Mouse (Mus musculus) midbrain, embryonic 10.5 days (tissue): ENCODE results near the gene Tuba8. TPM values are rescaled to one million over a fixed set of nuclear protein-coding genes. Genes with fewer than 3 reads are reported as not detected.
A peak's percentile ranks its signal among the peaks of the same experiment; 100 is the strongest.

ENCODE experiments used
- DNase-seq: peaks from one replicate; pipeline ENCODE4 v3.0.0-alpha.2; 2017; ENCODE audit warnings: low spot score
- H3K27ac ChIP-seq: fragments of 300-500 bp; sonication (generic); replicated peaks from 2 replicates; pipeline ENCODE4 v1.5.1; 2016; ENCODE audit warnings: mild to moderate bottlenecking
- H3K27me3 ChIP-seq: fragments of 300-500 bp; sonication (generic); 2 replicates; pipeline ENCODE4 v1.6.1; 2016; ENCODE audit warnings: low read depth, mild to moderate bottlenecking; ENCODE audit not compliant: poor library complexity, severe bottlenecking
- H3K36me3 ChIP-seq: fragments of 300-500 bp; sonication (generic); 2 replicates; pipeline ENCODE4 v1.6.1; 2016; ENCODE audit warnings: mild to moderate bottlenecking, moderate library complexity
- H3K4me1 ChIP-seq: fragments of 300-500 bp; sonication (generic); 2 replicates; pipeline ENCODE4 v1.6.1; 2016
- H3K4me3 ChIP-seq: fragments of 300-500 bp; sonication (generic); 2 replicates; pipeline ENCODE4 v1.5.1; 2016; ENCODE audit warnings: mild to moderate bottlenecking, moderate library complexity
- H3K9me3 ChIP-seq: fragments of 300-500 bp; sonication (generic); replicated peaks from 2 replicates; pipeline ENCODE4 v1.6.1; 2016; ENCODE audit warnings: mild to moderate bottlenecking
- WGBS: fragments of 180-500 bp; shearing (Covaris S2); methylation state at CpG from one replicate; pipeline ENCODE4 v1.1.7; 2016; 5-methylcytosine and 5-hydroxymethylcytosine counted together
- polyA plus RNA-seq: library from polyadenylated mRNA; unstranded; fragments of >200 nt; fragmentation: Nextera tagmentation; extraction: Ambion mirVana; gene quantifications from 2 replicates; pipeline ENCODE4 v1.2.1, GENCODE M21; 2016

The Tuba8 gene
- polyA plus RNA-seq, 1 experiment from 2014 or later: 0.36 TPM

- no peaks in the 10 kb centered on the region for H3K9me3 ChIP-seq
- H3K4me3 ChIP-seq: no peak overlapping the region
- no peaks in the 10 kb centered on the region for H3K36me3 ChIP-seq
- no peak overlapping the region for H3K27ac ChIP-seq
- H3K4me1 ChIP-seq: no peaks in the 10 kb centered on the region
- no peak for DNase-seq
- H3K27me3 ChIP-seq: no peaks in the 10 kb centered on the region
- WGBS: 77% methylated on average over 5 of the region's 5 CpGs
These were observed 13.6 kb downstream of the Tuba8 start for GRCm38 (mm10) chr6:121224067-121224466.

DNA sequence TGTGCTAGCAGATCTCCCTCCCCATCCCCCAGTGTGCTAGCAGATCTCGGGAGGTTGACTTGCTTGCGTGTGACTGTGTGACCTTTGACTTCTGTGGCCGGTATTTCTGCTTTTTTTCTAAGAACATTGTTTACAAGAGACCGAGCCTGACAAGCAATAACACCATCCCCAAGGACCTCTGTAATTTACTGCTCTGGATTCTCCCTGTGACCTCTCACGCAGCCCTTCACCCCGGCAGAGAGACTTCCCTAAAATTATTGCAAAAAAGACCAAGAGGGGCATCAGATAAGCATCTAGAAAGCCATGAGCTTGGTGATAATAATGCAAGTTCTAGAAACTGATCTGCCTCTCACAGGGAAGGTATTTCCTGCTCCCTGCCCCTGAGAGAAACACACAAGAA, 14.5 kb downstream of the Tuba8 start:
- no peaks in the 10 kb centered on the region for H3K36me3 ChIP-seq
- no peak overlapping the region for H3K27ac ChIP-seq
- 40% methylated on average over 6 of the region's 6 CpGs for WGBS
- no peak for DNase-seq
- H3K9me3 ChIP-seq: no peaks in the 10 kb centered on the region
- no peaks in the 10 kb centered on the region for H3K27me3 ChIP-seq
- no peak overlapping the region for H3K4me3 ChIP-seq
- H3K4me1 ChIP-seq: no peaks in the 10 kb centered on the region

GRCm38 (mm10) chr6:121226043-121226442, 15.5 kb downstream of the Tuba8 start:
- 75% methylated on average over 4 of the region's 4 CpGs for WGBS
- H3K4me1 ChIP-seq: no peaks in the 10 kb centered on the region

DNA sequence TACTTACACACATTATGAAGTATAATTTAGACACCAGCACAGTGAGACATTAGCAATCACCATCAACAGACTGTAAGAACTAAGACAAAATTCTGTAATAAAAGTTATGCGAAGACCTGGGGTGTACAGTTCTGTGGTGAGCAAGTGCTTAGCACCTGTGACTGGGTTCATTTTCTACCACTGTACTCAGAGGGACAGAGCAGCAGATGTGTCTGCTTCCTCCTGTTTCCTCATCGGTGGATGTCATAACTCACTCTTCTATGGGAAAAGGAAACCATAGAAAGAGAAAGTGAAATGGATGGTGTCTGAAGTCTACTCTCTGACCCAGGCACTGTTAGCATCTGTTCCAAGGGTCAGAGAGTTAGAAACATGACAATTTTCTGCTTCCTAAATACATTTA, 16.2 kb downstream of the Tuba8 start:
- Histone ChIP-seq H3K4me1 (no peaks in the 10 kb centered on the region), H3K9me3 (no peaks in the 10 kb centered on the region), H3K4me3 (no peak overlapping the region), H3K36me3 (no peaks in the 10 kb centered on the region), H3K27ac (no peak overlapping the region), H3K27me3 (no peaks in the 10 kb centered on the region)
- no peak for DNase-seq
- 90% methylated on average over 2 of the region's 2 CpGs for WGBS

More at GRCm38 (mm10) chr6:121226043-121226442, 15.5 kb downstream of the Tuba8 start:
- Histone ChIP-seq H3K27ac (no peak overlapping the region), H3K4me3 (no peak overlapping the region), H3K9me3 (no peaks in the 10 kb centered on the region), H3K27me3 (no peaks in the 10 kb centered on the region), H3K36me3 (no peaks in the 10 kb centered on the region)
- DNase-seq: no peak

DNA sequence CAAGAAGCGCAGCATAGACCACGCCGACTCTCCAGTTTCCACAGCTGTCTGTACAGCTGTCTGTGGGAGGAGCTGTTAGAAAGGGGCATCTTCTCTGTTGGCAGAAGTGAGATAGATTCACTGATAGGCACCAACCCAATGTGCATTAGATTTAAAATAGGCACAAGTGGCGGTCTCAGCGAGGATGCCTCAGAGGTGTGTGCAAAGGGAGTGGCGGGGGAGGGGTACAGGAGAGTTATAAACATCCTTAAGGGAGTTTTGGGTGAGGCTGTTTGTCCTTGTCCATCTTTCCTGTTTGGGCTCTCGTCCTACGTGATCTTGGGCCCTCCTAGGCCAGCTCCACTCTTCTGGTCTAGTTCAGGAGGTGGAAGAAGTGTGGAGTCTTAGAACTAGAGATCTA, 17.9 kb downstream of the Tuba8 start:
- Histone ChIP-seq H3K27me3 (no peaks in the 10 kb centered on the region), H3K36me3 (no peaks in the 10 kb centered on the region), H3K4me3 (no peak overlapping the region), H3K9me3 (no peaks in the 10 kb centered on the region), H3K4me1 (no peaks in the 10 kb centered on the region), H3K27ac (no peak overlapping the region)
- WGBS: 78% methylated on average over 8 of the region's 8 CpGs
- no peak for DNase-seq

- DNase-seq: no peak
- Histone ChIP-seq H3K27ac (no peak overlapping the region), H3K4me3 (no peak overlapping the region), H3K27me3 (no peaks in the 10 kb centered on the region), H3K36me3 (no peaks in the 10 kb centered on the region), H3K9me3 (no peaks in the 10 kb centered on the region), H3K4me1 (no peaks in the 10 kb centered on the region)
- WGBS: 63% methylated on average over 1 of the region's 1 CpGs
These were observed 22.2 kb downstream of the Tuba8 start for GRCm38 (mm10) chr6:121232652-121233051.

DNA sequence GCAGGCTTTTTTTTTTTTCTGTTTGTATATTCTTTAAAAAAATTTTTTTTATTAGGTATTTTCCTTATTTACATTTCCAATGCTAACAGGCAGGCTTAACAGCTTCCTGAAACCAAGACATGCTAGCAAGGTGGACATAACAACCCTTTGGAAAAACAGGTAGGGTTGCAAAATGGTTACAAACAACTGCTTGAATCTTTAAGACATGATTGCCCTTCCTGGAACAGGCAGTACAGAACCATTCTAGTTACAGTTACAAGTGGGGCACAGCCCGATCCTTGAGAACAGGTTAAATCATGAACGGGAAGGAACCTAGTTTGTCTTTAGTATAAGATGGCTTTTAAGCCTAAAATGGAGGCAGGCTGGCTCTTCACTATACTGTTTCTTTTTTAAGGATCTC, 25.9 kb downstream of the Tuba8 start:
- Histone ChIP-seq H3K36me3 (no peaks in the 10 kb centered on the region), H3K27ac (no peak overlapping the region), H3K9me3 (no peaks in the 10 kb centered on the region), H3K27me3 (no peaks in the 10 kb centered on the region), H3K4me1 (no peaks in the 10 kb centered on the region), H3K4me3 (no peak overlapping the region)
- DNase-seq: no peak
- 93% methylated on average over 2 of the region's 2 CpGs for WGBS

DNA sequence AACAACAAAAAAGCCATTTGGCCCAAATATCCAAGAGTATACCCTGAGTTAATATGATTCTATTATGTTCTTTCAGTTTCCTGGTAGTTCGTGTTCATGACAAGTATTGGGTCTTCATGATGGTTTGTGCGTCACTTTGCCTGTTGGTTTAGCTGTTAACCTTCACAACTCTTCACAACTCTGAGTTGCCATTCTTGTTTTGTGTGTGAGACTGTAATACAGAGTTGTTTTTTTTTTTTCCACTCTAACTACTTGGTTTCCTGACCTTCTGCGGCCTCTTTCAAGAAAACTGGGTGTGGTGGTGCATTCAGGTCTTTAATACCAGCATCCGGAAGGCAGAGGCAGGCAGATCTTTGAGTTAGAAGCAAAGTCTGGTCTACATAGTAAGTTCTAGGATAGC, 27.7 kb downstream of the Tuba8 start:
- Histone ChIP-seq H3K27ac (no peak overlapping the region), H3K27me3 (peaks cover 6% of the 10 kb centered on the region), H3K4me1 (no peaks in the 10 kb centered on the region), H3K36me3 (no peaks in the 10 kb centered on the region), H3K9me3 (no peaks in the 10 kb centered on the region), H3K4me3 (no peak overlapping the region)
- no peak for DNase-seq
- WGBS: 92% methylated on average over 4 of the region's 4 CpGs

- H3K9me3 ChIP-seq: no peaks in the 10 kb centered on the region
- H3K36me3 ChIP-seq: no peaks in the 10 kb centered on the region
- no peak for DNase-seq
- H3K4me3 ChIP-seq: no peak overlapping the region
- 83% methylated on average over 2 of the region's 2 CpGs for WGBS
- H3K4me1 ChIP-seq: no peaks in the 10 kb centered on the region; the same call in 1 of the 2 replicates
- H3K27me3 ChIP-seq: peaks cover 35% of the 10 kb centered on the region
- no peak overlapping the region for H3K27ac ChIP-seq
These were observed 31.3 kb downstream of the Tuba8 start for GRCm38 (mm10) chr6:121241780-121242179.

DNA sequence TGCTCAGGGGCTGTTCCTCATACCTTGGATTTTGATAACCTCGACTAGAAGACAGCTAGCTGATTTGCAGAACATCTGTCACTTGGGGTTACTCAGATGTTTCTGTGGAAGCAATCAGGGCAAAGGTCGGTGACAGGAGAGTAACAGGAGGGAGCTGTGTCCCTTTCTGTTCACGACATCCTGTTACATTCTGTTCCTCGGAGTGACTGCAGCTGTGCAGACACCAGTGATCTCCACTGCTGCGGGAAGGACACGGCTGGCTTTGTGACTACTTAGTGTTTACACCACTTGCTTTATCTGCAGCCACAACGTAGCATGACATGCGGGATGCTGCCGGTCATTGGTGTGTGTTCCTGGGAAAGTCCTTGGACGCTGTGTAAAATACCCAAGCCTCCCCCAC, 32.7 kb downstream of the Tuba8 start:
- H3K9me3 ChIP-seq: no peaks in the 10 kb centered on the region
- no peaks in the 10 kb centered on the region for H3K36me3 ChIP-seq
- no peak overlapping the region for H3K4me3 ChIP-seq
- WGBS: 77% methylated on average over 10 of the region's 10 CpGs
- no peaks in the 10 kb centered on the region; the same call in 1 of the 2 replicates for H3K4me1 ChIP-seq
- DNase-seq: no peak
- no peak overlapping the region for H3K27ac ChIP-seq
- peaks cover 47% of the 10 kb centered on the region for H3K27me3 ChIP-seq

DNA sequence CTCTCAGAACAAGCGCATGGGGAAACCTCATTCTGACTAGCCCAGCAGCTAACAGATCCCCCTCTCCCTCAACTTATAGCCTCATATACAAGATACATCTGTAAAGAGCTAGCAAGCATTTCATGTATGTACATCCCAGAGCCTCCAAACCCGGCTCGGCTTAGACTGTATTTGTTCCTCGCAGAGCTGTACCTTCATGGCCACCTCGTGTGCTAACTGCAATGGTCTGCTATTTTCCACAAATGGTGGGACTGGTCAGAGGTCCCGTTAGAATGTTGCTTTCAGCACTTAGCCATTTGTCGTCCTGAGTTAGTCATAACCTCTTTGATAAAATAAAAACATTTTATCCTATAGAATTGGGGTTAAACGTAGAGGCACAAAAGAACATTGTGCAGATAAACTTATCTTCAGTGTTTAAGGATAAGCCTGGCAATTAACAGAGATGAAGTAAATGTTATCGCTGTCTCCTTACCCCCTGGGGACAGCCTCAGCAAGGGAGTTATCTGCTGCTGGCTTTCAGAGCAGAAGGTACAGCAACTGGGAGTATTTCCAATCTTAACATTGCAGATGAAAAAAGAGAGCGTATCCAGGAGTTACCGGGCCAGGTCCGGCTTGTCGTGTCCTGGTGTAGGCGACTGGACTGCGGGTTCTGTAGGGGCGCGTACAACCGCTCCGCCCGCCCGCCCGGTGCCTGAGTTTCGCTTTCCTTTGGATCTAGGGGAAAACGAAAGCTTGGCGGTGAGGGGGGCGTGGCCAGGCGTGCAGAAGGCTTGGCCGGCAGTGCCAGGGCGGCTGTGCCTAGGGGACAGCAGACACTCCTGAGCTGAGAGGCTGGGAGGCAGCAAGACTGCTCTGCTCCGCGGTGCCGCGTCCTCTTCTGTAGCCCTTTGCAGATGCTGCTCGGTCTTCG, 34.9 kb downstream of the Tuba8 start, which contains the start of gene Usp18:
Usp18 (plus strand) TSS at position 780 of the 910 bp plus-strand sequence.
- WGBS: 13% methylated on average over 35 of the region's 35 CpGs
- H3K27ac ChIP-seq: peak within 1 kb of the TSS; percentile 61; the same call in 1 of the 2 replicates
- H3K4me1 ChIP-seq: peaks cover 3% of the 10 kb centered on the region
- H3K27me3 ChIP-seq: peaks cover 47% of the 10 kb centered on the region
- no peaks in the 10 kb centered on the region for H3K9me3 ChIP-seq
- no peaks in the 10 kb centered on the region for H3K36me3 ChIP-seq
- peak within 1 kb of the TSS; percentile 61 for H3K4me3 ChIP-seq
- peak; percentile 79 for DNase-seq

- 20% methylated on average over 4 of the region's 4 CpGs for WGBS
These were observed 35.5 kb downstream of the Tuba8 start for GRCm38 (mm10) chr6:121246037-121246361.

GRCm38 (mm10) chr6:121250406-121250805, 39.9 kb downstream of the Tuba8 start:
- H3K27ac ChIP-seq: no peak overlapping the region
- H3K4me3 ChIP-seq: no peak overlapping the region
- H3K36me3 ChIP-seq: no peaks in the 10 kb centered on the region
- H3K4me1 ChIP-seq: peaks cover 3% of the 10 kb centered on the region
- no peaks in the 10 kb centered on the region for H3K9me3 ChIP-seq
- 78% methylated on average over 1 of the region's 1 CpGs for WGBS
- DNase-seq: no peak
- H3K27me3 ChIP-seq: peaks cover 22% of the 10 kb centered on the region

More at GRCm38 (mm10) chr6:121246037-121246361, 35.5 kb downstream of the Tuba8 start:
- Histone ChIP-seq H3K4me1 (peaks cover 3% of the 10 kb centered on the region), H3K36me3 (no peaks in the 10 kb centered on the region), H3K27ac (no peak overlapping the region), H3K27me3 (peaks cover 47% of the 10 kb centered on the region), H3K4me3 (peak overlapping the region; percentile 61), H3K9me3 (no peaks in the 10 kb centered on the region)
- no peak for DNase-seq
